Mouse (Mus musculus) spleen, postnatal 4 days (tissue): ENCODE data around the gene Pnkp.

ENCODE experiments used
- DNase-seq, 2 experiments: peaks; one replicate each; pipeline ENCODE4 v3.0.0; 2022; ENCODE audit warnings: low spot score in 2 of 2

The Pnkp gene

DNA sequence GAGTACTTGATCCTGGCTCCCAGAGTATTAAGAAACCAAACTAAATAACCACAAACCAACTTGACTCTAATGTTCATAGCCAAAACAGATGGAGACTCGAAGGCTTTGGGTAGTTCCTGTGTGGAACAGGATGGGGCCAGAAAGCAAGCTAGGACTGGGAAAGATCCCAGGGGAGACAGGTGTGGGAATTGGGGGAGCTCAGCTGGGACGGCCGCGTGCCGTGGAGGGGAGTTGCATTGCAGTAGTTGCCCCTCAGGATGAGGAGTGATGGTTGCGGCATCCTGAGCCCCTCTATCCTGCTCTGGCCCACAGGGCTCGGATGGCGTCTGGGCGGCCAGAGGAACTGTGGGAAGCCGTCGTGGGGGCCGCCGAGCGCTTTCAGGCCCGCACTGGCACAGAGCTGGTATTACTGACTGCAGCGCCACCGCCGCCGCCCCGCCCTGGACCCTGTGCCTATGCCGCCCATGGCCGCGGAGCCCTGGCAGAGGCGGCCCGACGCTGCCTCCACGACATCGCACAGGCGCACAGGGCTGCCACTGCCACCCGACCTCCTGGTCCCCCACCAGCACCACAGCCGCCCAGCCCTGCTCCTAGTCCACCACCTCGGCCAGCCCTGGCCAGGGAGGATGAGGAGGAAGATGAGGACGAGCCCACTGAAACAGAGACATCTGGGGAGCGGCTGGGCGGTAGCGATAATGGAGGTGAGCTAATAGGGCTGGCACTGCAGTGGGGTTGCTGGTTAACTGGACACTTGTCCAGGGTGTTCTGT is 4.5 kb upstream of the Pnkp start:
- peak in 1 of 2 experiments; percentile 17 for DNase-seq

DNA sequence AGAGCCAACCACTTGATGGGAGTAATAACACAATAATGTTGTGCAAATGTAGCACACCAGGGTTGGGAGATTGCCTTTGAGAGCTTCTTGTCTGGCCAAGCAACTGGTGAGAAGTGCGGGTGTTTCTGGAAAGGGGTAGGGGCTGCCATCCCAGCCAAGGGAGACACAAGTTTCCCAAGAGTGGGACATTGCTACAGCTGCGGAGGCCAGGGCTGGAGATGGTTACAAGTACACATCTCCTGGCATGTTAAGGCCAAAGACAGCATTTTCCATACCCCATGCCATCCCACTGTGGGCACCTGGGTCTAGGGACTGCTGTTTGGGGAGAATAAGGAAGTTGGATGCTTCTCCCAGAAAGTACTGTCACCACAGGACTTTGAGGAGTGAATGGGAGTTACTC is 3.9 kb upstream of the Pnkp start:
- no peak for DNase-seq

GRCm38 (mm10) chr7:44853596-44854355 is 3.2 kb upstream of the Pnkp start:
- DNase-seq = peak in 1 of 2 experiments; percentile 33

- peak; percentile 86 to 92 for DNase-seq
Observed at GRCm38 (mm10) chr7:44854356-44855031, 2.4 kb upstream of the Pnkp start.

- DNase-seq = no peak
Observed at GRCm38 (mm10) chr7:44855036-44855435, 1.9 kb upstream of the Pnkp start.

GRCm38 (mm10) chr7:44856265-44856916 is 548 bp upstream of the Pnkp start:
- no peak for DNase-seq

GRCm38 (mm10) chr7:44857905-44858304 is 966 bp downstream of the Pnkp start:
- peak; percentile 77 to 83 for DNase-seq

- no peak for DNase-seq
Observed at GRCm38 (mm10) chr7:44859896-44860295, 3.0 kb downstream of the Pnkp start.

DNA sequence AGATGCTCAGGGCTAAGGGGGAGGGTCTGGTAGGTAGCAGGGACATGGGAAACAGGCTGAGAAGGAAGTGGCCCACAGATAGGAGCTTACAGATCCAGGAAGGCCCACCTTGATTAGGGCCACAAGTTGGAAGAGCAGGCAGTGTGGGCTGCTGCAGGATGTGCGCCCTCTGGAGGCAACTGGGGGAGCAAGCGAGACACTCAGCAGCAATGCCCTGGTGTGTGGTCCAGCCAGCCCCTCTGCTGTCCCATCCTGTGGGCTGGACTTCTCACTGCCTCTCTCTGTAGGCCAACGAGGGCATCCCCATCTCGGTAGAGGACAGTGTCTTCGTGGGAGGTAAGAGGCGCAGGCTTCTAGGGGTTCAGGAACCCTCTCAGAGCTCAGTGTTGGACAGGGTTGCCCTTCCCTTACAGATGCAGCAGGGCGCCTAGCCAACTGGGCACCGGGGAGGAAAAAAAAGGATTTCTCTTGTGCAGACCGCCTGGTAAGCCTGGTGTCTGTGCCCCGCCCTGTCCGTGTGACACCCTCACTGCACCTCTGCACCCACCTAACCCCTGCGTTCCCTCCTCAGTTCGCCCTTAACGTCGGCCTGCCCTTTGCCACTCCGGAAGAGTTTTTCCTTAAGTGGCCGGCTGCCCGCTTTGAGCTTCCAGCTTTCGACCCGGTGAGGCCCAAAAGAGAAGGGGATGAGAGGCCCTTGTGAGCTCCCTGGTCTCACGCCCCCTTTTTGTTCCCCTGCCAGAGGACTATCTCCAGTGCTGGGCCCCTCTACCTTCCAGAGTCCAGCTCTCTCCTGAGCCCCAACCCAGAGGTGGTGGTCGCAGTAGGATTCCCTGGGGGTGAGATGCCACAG is 3.9 kb downstream of the Pnkp start:
- DNase-seq = peak; percentile 76 to 92

DNA sequence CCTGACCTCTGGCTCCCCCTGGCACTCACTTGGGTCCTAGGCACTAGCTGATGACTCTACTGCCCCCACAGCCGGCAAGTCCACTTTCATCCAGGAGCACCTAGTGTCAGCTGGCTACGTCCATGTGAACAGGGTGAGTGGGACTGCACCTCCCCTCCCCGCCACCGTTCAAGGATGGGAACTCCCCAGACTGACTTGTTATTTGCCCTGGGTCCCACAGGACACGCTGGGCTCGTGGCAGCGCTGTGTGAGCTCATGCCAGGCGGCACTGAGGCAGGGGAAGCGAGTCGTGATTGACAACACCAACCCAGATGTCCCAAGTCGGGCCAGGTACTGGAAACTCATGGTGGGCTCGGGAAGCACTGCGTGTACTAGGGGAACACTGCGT is 4.5 kb downstream of the Pnkp start:
- no peak for DNase-seq

- no peak for DNase-seq
Observed at GRCm38 (mm10) chr7:44862434-44862833, 5.5 kb downstream of the Pnkp start.

DNA sequence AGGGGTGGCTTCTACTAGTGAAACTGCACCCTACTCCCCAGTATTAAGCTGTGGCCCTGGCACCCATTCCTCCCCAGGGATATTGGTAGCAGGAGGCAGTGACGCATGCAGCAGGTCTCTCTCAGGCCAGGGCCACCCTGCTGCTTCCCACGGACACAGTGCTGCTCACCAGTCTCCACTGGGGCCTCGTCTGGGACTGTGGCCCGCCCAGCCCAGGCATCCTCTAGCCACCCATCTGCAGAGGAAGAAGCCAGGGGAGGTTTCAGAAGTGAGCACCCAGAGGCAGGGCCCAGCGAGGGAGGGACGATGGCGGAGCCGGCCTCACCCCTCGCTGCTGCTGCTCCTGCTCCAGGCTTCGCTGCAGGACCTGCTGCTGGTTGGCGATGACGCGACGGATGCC is 6.3 kb downstream of the Pnkp start:
- no peak for DNase-seq

GRCm38 (mm10) chr7:44863982-44864494 is 7.1 kb downstream of the Pnkp start:
- no peak for DNase-seq

GRCm38 (mm10) chr7:44864595-44865542 is 7.9 kb downstream of the Pnkp start:
- DNase-seq = no peak

DNA sequence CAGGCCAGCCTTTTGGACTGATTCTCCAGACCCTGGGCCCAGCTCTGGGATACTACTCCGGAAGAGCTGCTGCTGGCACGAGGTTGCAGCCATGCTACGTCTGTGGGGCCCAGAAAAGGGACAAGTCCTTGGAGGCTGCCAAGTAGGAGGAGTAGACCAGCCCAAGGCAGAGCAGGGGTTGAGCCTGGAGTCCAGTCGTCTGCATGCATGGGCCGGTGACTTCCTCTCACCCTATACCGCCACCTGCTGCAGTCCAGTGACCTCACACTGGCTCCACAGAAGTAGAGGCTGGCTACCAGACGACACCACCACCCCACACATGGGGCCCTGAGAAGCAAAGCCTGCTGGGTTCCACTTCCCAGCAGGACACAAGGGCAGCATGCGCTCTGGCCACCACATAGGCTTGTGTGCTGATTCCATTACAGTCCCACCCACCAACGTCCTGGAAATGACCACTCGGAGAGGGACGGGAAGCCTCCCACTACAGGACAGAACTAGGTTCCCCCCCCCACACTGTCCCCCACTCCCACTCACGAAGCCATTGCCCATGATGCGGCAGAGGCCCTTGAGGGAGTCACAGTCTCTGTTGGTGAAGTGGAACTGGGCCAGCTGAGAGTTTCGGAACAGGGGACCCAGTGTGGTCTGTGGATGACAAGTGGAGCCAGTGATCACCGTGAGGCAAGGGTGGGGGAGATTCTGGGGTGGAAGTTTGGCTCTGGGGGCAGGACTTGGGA is 9.5 kb downstream of the Pnkp start:
- DNase-seq = peak; percentile 64 to 77

- no peak for DNase-seq
Observed at GRCm38 (mm10) chr7:44867010-44867702, 10.2 kb downstream of the Pnkp start.

- DNase-seq = no peak
Observed at GRCm38 (mm10) chr7:44867802-44868201, 10.9 kb downstream of the Pnkp start.

DNA sequence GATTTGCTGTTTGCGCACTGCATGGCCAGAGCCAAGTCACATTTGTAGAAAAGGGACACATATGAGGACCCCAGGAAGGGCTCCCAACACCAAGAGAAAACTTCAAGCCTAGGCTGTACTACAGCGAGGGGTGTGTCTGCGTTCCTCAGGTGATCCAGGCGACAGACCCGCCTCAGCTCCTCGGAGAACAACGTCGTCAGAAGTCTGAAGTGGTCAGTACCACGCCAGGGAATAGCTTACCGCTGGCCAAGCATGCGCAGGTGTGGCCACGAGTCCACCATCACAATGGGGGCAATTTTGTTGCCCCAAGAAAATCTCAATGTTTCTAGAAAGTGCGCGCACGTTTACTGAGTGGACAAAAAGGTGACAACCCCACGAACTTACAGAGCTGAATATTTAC is 11.5 kb downstream of the Pnkp start:
- no peak for DNase-seq
